Mouse (Mus musculus) liver, postnatal 0 days (tissue): Measurements from ENCODE around the gene St6galnac5.

ENCODE experiments used
- CTCF ChIP-seq: sonication (generic); IDR thresholded peaks from 2 replicates; pipeline ENCODE4 v1.5.1; 2016; ENCODE audit warnings: antibody characterized with exemption, low read depth
- EP300 ChIP-seq: IDR thresholded peaks from 2 replicates; pipeline ENCODE4 v1.6.1; 2016; ENCODE audit warnings: antibody characterized with exemption, low read depth, mild to moderate bottlenecking

- TF ChIP-seq CTCF (no peak), EP300 (no peak)
Measured at GRCm38 (mm10) chr3:152897196-152897595, 84.8 kb downstream of the St6galnac5 start.
